Mouse (Mus musculus) ovary, postnatal 36 days (tissue): ENCODE data around the gene Egflam.

Source experiments
- DNase-seq: peaks from one replicate; pipeline ENCODE4 v3.0.0; 2022; ENCODE audit warnings: low spot score, mixed read lengths

Egflam gene

GRCm38 (mm10) chr15:7173346-7173745, 224.8 kb downstream of the Egflam start:
- no peak for DNase-seq

- no peak for DNase-seq
These were observed 225.3 kb downstream of the Egflam start for GRCm38 (mm10) chr15:7172875-7173274.

GRCm38 (mm10) chr15:7167906-7168532, 230.2 kb downstream of the Egflam start:
- DNase-seq: no peak

- no peak for DNase-seq
These were observed 230.8 kb downstream of the Egflam start for GRCm38 (mm10) chr15:7167238-7167905.

DNA sequence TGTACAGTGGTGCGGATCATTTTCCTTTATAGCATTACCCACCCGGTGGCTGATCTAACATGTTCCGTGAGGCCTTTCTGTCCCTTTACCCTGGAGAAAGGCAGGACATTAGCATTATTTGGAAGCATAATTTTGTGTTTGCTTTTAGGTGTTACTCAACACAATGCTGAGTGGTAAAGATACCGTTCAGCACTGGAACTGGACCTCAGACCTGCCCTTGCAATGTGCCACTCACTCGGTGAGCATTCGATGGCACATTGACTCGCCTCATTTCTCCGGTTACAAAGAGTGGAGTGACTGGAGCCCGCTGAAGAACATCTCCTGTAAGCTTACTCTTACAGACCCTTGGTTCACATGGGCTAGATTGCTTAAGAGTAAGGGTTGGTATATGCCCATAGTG, 231.5 kb downstream of the Egflam start:
- no peak for DNase-seq

DNA sequence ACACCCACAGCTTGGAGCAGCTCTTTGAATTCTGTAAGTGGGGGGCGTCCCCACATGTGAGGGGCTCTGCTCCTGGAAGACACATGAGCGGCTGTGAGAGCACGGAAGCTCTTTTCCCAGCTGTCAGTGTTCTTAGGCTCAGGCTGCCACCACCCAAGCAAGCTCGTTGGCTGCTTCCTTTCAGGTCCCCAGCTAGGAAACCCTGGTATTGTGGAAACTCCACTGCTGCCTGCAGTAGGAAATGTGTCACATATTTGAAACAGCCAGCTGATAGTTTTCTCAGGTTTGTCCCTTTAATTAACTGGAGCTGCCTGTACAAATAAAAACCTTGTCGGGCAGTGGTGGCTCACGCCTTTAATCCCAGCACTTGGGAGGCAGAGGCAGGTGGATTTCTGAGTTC, 234.3 kb downstream of the Egflam start:
- DNase-seq: no peak

GRCm38 (mm10) chr15:7160321-7160720, 237.9 kb downstream of the Egflam start:
- DNase-seq: no peak

- no peak for DNase-seq
These were observed 238.3 kb downstream of the Egflam start for GRCm38 (mm10) chr15:7159869-7160268.

- no peak for DNase-seq
These were observed 240.5 kb downstream of the Egflam start for GRCm38 (mm10) chr15:7157658-7158057.
